Mouse (Mus musculus) small intestine, adult 2 months (tissue): ENCODE data around the gene Nudt2.

Experiments used
- CTCF ChIP-seq: fragments of 200-500 bp; IDR thresholded peaks from 2 replicates; pipeline ENCODE4 v1.5.1; 2012; ENCODE audit warnings: low read depth, mild to moderate bottlenecking, control low read depth, inconsistent platforms, low read length, moderate library complexity, mixed read lengths; ENCODE audit not compliant: insufficient replicate concordance, insufficient read length; ENCODE audit errors: extremely low read depth
- POLR2A ChIP-seq: fragments of 200-500 bp; IDR thresholded peaks from 2 replicates; pipeline ENCODE4 v1.6.1; 2012; ENCODE audit warnings: low read depth, mild to moderate bottlenecking, control low read depth, inconsistent platforms, low read length, moderate library complexity

GRCm38 (mm10) chr4:41505131-41505551 lies 40.2 kb downstream of the Nudt2 start:
- TF ChIP-seq CTCF (peak; percentile 47; the same call in 1 of the 2 replicates), POLR2A (no peak)
